Mouse (Mus musculus): Measurements from ENCODE around the gene Aaas. TPM values are rescaled to one million over a fixed set of nuclear protein-coding genes. Genes with fewer than 3 reads are reported as not detected.

The Aaas gene
- polyA plus RNA-seq, 1 experiment from 2014 or later = 37.1 TPM

- H3K4me3 ChIP-seq (replicated peaks; ENCODE audit: low read depth, low read length) = no peak overlapping the region
- H3K4me2 ChIP-seq (ENCODE audit: low read length) = no peak overlapping the region
- H3K27me3 ChIP-seq (ENCODE audit: insufficient read depth, low read length) = no peaks in the 10 kb centered on the region
- no peak overlapping the region for H3K9ac ChIP-seq (ENCODE audit: low read depth, low read length)
- ATAC-seq (replicated peaks; ENCODE audit: low FRiP score, low read depth) (no peak), DNase-seq (ENCODE audit: low spot score) (no peak)
- H3K4me1 ChIP-seq (replicated peaks; ENCODE audit: insufficient read depth, low read length) = peaks cover 12% of the 10 kb centered on the region
- no peaks in the 10 kb centered on the region for H3K9me3 ChIP-seq (replicated peaks; ENCODE audit: low read length)
- no peaks in the 10 kb centered on the region for H3K36me3 ChIP-seq (ENCODE audit: insufficient read depth, low read length)
- peak; percentile 55 for TF ChIP-seq CTCF (IDR thresholded peaks at IDR 0.05; ENCODE audit: low read depth)
- no peak overlapping the region for H3K27ac ChIP-seq
- WGBS = 84% methylated on average over 2 of the region's 2 CpGs
These were observed 3.4 kb upstream of the Aaas start for GRCm38 (mm10) chr15:102353986-102354385.

GRCm38 (mm10) chr15:102352177-102352576 lies 1.6 kb upstream of the Aaas start:
- no peaks in the 10 kb centered on the region for H3K36me3 ChIP-seq (ENCODE audit: insufficient read depth, low read length)
- H3K4me2 ChIP-seq (ENCODE audit: low read length) = no peak overlapping the region
- 57% methylated on average over 2 of the region's 2 CpGs for WGBS
- ATAC-seq (replicated peaks; ENCODE audit: low FRiP score, low read depth) (no peak), DNase-seq (ENCODE audit: low spot score) (no peak)
- no peak overlapping the region for H3K27ac ChIP-seq
- no peaks in the 10 kb centered on the region for H3K27me3 ChIP-seq (ENCODE audit: insufficient read depth, low read length)
- no peaks in the 10 kb centered on the region for H3K9me3 ChIP-seq (replicated peaks; ENCODE audit: low read length)
- H3K4me3 ChIP-seq (replicated peaks; ENCODE audit: low read depth, low read length) = no peak overlapping the region
- peaks cover 7% of the 10 kb centered on the region for H3K4me1 ChIP-seq (replicated peaks; ENCODE audit: insufficient read depth, low read length)
- peak; percentile 47 for TF ChIP-seq CTCF (IDR thresholded peaks at IDR 0.05; ENCODE audit: low read depth)
- no peak overlapping the region for H3K9ac ChIP-seq (ENCODE audit: low read depth, low read length)

- ATAC-seq (replicated peaks; ENCODE audit: low FRiP score, low read depth) = no peak
- H3K27ac ChIP-seq = peak overlapping the region; percentile 79
- WGBS = 9% methylated on average over 11 of the region's 11 CpGs
These were observed 346 bp upstream of the Aaas start for GRCm38 (mm10) chr15:102350942-102351291.

GRCm38 (mm10) chr15:102346444-102346843 lies 4.1 kb downstream of the Aaas start:
- Histone ChIP-seq H3K4me1 (replicated peaks; ENCODE audit: insufficient read depth, low read length) (no peaks in the 10 kb centered on the region; the same call in 1 of the 2 replicates), H3K27me3 (ENCODE audit: insufficient read depth, low read length) (no peaks in the 10 kb centered on the region), H3K4me3 (replicated peaks; ENCODE audit: low read depth, low read length) (no peak overlapping the region), H3K9me3 (replicated peaks; ENCODE audit: low read length) (no peaks in the 10 kb centered on the region), H3K9ac (ENCODE audit: low read depth, low read length) (no peak overlapping the region), H3K36me3 (ENCODE audit: insufficient read depth, low read length) (peaks cover 8% of the 10 kb centered on the region; the same call in 1 of the 2 replicates), H3K27ac (no peak overlapping the region), H3K4me2 (ENCODE audit: low read length) (no peak overlapping the region)
- ATAC-seq (replicated peaks; ENCODE audit: low FRiP score, low read depth) (no peak), DNase-seq (ENCODE audit: low spot score) (no peak)
- no peak for TF ChIP-seq CTCF (IDR thresholded peaks at IDR 0.05; ENCODE audit: low read depth)
- WGBS = 67% methylated on average over 4 of the region's 4 CpGs

More at GRCm38 (mm10) chr15:102350942-102351291, 346 bp upstream of the Aaas start:
- H3K27me3 ChIP-seq (ENCODE audit: insufficient read depth, low read length) = no peaks in the 10 kb centered on the region
- H3K4me3 ChIP-seq (replicated peaks; ENCODE audit: low read depth, low read length) = peak overlapping the region; percentile 83
- DNase-seq (ENCODE audit: low spot score) = no peak
- H3K9me3 ChIP-seq (replicated peaks; ENCODE audit: low read length) = no peaks in the 10 kb centered on the region
- no peak for TF ChIP-seq CTCF (IDR thresholded peaks at IDR 0.05; ENCODE audit: low read depth)
- H3K36me3 ChIP-seq (ENCODE audit: insufficient read depth, low read length) = no peaks in the 10 kb centered on the region
- peak overlapping the region; percentile 56 for H3K9ac ChIP-seq (ENCODE audit: low read depth, low read length)
- H3K4me1 ChIP-seq (replicated peaks; ENCODE audit: insufficient read depth, low read length) = peaks cover 3% of the 10 kb centered on the region
- peak overlapping the region; percentile 93 for H3K4me2 ChIP-seq (ENCODE audit: low read length)

- no peaks in the 10 kb centered on the region for H3K4me1 ChIP-seq (replicated peaks; ENCODE audit: insufficient read depth, low read length)
- H3K4me2 ChIP-seq (ENCODE audit: low read length) = no peak overlapping the region
- no peak for ATAC-seq (replicated peaks; ENCODE audit: low FRiP score, low read depth)
- H3K9me3 ChIP-seq (replicated peaks; ENCODE audit: low read length) = no peaks in the 10 kb centered on the region
- no peak for TF ChIP-seq CTCF (IDR thresholded peaks at IDR 0.05; ENCODE audit: low read depth)
- no peak overlapping the region for H3K27ac ChIP-seq
- no peak overlapping the region for H3K4me3 ChIP-seq (replicated peaks; ENCODE audit: low read depth, low read length)
- H3K9ac ChIP-seq (ENCODE audit: low read depth, low read length) = no peak overlapping the region
- WGBS = 93% methylated on average over 3 of the region's 3 CpGs
- no peak for DNase-seq (ENCODE audit: low spot score)
- no peaks in the 10 kb centered on the region for H3K27me3 ChIP-seq (ENCODE audit: insufficient read depth, low read length)
- H3K36me3 ChIP-seq (ENCODE audit: insufficient read depth, low read length) = peaks cover 9% of the 10 kb centered on the region; the same call in 1 of the 2 replicates
These were observed 6.1 kb downstream of the Aaas start for GRCm38 (mm10) chr15:102344490-102344889.

GRCm38 (mm10) chr15:102341580-102341979 lies 9.0 kb downstream of the Aaas start:
- DNase-seq (ENCODE audit: low spot score) (peak; percentile 78), ATAC-seq (replicated peaks; ENCODE audit: low FRiP score, low read depth) (no peak)
- Histone ChIP-seq H3K4me2 (ENCODE audit: low read length) (no peak overlapping the region), H3K36me3 (ENCODE audit: insufficient read depth, low read length) (peaks cover 31% of the 10 kb centered on the region), H3K4me1 (replicated peaks; ENCODE audit: insufficient read depth, low read length) (no peaks in the 10 kb centered on the region), H3K4me3 (replicated peaks; ENCODE audit: low read depth, low read length) (no peak overlapping the region), H3K9ac (ENCODE audit: low read depth, low read length) (no peak overlapping the region), H3K9me3 (replicated peaks; ENCODE audit: low read length) (no peaks in the 10 kb centered on the region), H3K27ac (no peak overlapping the region), H3K27me3 (ENCODE audit: insufficient read depth, low read length) (no peaks in the 10 kb centered on the region)
- TF ChIP-seq CTCF (IDR thresholded peaks at IDR 0.05; ENCODE audit: low read depth) = peak; percentile 79
- 14% methylated on average over 1 of the region's 1 CpGs for WGBS

GRCm38 (mm10) chr15:102339612-102340011 lies 11.0 kb downstream of the Aaas start:
- no peaks in the 10 kb centered on the region for H3K27me3 ChIP-seq (ENCODE audit: insufficient read depth, low read length)
- ATAC-seq (replicated peaks; ENCODE audit: low FRiP score, low read depth) = no peak
- no peak for DNase-seq (ENCODE audit: low spot score)
- H3K4me1 ChIP-seq (replicated peaks; ENCODE audit: insufficient read depth, low read length) = no peaks in the 10 kb centered on the region
- peak overlapping the region; percentile 35; the same call in 1 of the 2 replicates for H3K9ac ChIP-seq (ENCODE audit: low read depth, low read length)
- H3K4me3 ChIP-seq (replicated peaks; ENCODE audit: low read depth, low read length) = no peak overlapping the region
- H3K9me3 ChIP-seq (replicated peaks; ENCODE audit: low read length) = no peaks in the 10 kb centered on the region
- no peak for TF ChIP-seq CTCF (IDR thresholded peaks at IDR 0.05; ENCODE audit: low read depth)
- H3K4me2 ChIP-seq (ENCODE audit: low read length) = no peak overlapping the region
- H3K36me3 ChIP-seq (ENCODE audit: insufficient read depth, low read length) = peaks cover 36% of the 10 kb centered on the region
- H3K27ac ChIP-seq = no peak overlapping the region
- WGBS = 64% methylated on average over 5 of the region's 5 CpGs
